Mouse (Mus musculus): ENCODE measurements around the gene Adamtsl5. TPM values are rescaled to one million over a fixed set of nuclear protein-coding genes. Genes with fewer than 3 reads are reported as not detected.
A peak's percentile ranks its signal among the peaks of the same experiment; 100 is the strongest.
"Not testable (repeated sequence)": the region's sequence is repeated elsewhere in the genome, so short reads cannot be mapped to it uniquely, and the experiment has no call there.

The Adamtsl5 gene
- total RNA-seq, 2 experiments from 2014 or later = 75.9 to 83.8 TPM

DNA sequence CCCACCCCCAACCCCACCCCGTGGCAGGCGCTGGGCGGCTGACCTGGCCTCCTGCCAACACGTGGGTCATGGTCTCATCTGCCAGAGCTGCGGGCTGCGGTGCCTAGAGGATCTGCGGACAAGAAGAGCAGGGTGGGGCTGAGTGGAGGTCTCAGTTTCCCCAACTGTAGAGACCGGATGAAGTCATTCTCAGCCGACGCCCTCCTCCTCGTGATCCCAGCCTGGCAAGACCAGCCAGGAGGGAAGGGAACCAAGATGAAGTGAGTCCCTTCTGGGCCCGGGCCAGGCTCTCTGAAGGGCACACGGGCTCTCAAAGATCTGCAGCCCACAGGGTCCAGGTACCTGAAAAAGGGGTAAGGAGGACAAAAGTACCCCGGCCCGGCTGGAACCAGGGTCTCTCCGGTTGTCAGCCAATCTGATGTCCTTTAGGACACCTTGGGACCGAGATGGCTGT lies 671 bp downstream of the Adamtsl5 start:
- intact Hi-C loops (cut with DNase I) = loop anchor here (5.0 kb wide), 1 partner anchor 170 kb away; the partner anchor contains the start of gene Efna2
- peak; percentile 44 to 59 for DNase-seq

DNA sequence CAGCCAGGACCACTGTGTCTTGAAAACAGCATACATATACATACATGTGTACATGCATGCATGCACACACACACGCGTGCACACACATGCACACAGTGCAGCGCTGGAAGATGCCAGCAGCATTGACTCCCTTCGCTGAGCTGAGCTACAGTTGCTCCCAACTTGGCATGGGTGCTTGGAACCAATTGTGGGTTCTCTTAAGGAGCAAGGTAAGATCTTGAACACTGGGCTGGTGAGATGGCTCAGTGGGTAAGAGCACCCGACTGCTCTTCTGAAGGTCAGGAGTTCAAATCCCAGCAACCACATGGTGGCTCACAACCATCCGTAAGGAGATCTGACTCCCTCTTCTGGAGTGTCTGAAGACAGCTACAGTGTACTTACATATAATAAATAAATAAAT lies 2.3 kb downstream of the Adamtsl5 start:
- intact Hi-C loops (cut with DNase I) = loop anchor here (5.0 kb wide), 1 partner anchor 169 kb away; the partner anchor contains the start of gene Efna2
- DNase-seq = not testable (repeated sequence)

DNA sequence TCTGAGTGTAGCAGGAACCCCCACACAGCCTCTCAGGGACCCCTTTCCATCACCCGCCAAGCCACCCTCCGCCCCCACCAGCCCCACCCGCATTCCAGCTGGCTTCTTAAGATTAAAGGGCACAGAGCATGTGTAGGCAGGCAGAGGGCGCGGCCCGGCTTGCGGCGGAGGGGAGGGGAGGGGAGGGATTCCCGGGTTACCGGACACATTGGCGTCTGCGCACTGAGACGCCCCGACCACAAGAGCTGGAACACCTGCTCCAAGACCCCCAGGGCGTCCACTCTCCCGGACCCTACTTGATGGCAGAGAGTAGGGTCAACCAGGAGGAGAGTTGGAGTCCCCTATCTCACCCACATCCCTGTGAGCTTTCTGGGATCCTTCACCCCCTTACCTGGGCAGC lies 3.1 kb downstream of the Adamtsl5 start:
- intact Hi-C loops (cut with DNase I) = loop anchor here (5.0 kb wide), 1 partner anchor 168 kb away; the partner anchor contains the start of gene Efna2
- no peak for DNase-seq

DNA sequence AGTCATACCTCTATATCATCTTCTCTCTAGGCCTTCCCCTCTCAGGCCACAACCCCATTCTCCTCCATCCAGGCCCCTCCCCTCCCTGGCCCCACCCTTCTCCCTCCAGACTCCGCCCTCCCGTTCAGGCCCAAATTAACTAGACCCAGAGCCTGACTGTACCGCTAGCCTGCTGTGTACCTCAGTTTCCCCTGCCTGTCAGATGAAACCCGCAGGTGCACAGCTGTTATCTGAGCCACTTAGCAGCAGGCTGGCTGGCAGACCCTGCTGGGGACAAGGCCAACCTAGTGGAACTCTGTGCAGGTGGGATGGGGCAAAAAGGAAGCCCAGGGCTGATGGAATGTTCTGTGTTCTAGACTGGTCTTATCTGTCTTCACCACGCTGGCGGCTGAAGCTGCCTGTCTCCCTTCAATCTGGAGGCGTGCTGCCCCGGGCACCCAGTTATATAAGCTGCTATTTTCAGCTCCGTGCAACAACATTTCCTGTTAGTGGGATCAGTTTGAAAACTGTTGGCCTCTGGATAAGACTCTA lies 4.0 kb downstream of the Adamtsl5 start:
- peak in 1 of 2 experiments; percentile 53 for DNase-seq
- intact Hi-C loops (cut with DNase I) = no loop called here

DNA sequence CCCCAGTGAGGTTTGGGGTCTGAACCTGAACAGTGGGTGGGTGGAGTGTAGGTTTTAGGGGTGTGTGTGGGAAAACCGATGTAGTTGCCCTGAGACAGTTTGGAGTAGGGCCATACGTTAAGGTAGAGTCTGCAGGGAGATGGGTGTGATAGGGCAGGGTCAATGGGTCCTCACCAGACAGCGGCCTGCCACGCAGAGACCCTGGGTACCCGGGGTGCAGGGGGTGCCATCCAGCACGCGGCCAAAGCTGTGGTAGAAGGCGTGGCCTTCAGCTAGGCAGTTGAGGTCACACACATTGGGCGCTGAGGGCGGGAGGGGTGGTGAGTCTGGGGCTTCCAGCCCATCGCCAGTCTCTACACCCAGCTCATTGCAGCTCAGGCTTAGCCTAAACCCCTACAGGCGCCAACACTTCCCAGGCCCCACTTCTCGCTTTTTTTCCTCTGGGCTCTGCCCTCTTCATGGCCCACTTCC lies 4.8 kb downstream of the Adamtsl5 start:
- intact Hi-C loops (cut with DNase I) = no loop called here
- DNase-seq = no peak

DNA sequence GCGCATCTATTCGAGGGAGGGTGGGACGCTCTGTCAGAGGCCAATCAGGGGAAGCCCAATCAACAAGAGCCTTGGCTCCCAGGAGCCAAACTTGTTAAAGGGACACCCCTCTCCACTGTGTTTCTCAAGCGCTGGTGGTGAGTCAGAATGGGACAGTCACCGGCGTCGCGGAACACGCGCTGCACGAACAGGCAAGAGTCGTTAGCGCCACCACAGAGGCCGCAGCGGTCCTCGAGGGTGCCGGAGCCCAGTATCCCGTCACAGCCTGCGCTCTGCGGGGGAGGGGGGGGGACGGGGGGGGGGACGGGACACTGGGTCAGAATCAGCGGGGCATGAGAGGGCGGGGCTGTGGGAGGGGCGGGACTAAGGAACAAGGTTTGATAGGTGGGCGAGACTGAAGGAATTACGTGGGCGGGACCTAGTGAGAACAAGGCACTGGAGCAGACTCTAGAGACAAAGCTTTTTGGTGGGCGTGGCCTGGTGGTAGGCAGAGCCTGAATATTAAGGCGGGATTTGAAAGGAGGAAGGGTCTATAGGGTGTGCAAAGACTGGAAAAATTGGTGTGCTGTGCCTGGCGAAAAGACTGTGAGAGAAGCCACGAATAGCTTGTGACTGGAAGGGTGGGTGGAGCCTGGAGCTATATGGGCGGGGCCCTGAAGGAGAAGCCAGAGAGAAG lies 5.3 kb downstream of the Adamtsl5 start:
- DNase-seq = no peak
- intact Hi-C loops (cut with DNase I) = no loop called here

DNA sequence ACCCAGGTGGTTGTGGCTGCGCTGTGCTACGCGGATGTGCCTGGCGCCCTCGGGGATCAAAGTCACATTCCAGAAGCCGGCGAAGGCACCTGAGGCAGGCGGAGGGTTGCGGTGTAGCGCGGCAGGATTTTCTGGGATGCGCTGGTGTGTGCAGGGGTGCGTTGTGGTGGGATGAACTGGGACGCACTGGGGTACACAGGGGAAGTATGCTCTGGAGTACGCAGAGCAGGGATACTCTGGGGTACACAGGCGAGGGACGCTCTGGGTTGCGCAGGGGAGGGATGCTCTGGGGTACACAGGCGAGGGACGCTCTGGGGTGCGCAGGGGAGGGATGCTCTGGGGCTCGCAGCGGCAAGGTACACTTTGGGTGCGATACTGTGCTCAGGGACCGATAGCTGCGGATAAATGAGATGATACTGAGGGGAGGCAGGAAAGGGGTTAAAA lies 5.9 kb downstream of the Adamtsl5 start:
- intact Hi-C loops (cut with DNase I) = no loop called here
- DNase-seq = no peak

DNA sequence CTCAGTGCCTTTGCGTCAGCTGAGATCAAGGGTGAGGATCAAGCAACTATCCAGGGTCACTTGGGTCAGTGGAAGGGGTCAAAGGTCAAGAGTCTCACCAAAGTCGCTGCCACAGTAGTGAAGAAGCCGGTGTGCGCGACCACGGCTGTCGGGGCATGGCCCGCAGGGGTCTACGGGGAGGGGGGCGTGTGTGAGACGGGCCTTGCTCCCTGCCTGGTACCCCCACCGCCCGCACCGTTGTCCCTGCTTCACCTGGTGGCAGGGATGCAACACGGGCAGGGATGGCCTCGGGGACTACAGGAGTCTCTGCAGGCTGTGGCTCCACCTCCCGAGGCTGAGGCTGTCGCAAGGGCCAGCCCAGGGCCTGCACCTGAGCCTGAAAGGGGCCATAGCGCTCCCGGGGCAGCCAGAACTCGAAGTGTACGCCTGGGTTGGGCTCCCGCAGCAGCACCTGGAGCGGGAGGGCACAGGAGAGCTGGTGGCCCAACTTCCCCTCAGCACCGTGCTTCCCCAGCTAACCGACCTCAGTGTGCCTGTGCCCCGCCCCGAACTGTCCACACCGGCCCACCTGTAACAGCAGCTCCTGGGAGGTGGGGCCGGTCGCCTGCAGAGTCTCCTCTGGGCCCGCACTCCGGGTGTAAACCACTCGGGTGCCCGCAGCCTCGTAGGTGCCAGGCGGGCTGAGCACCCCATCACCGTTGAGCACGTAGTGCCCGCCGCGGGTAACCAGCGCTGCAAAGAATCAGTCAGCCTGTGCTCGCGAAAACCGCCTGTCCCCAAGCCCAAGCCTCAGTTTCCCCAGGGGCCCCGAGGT lies 6.5 kb downstream of the Adamtsl5 start:
- intact Hi-C loops (cut with DNase I) = no loop called here
- no peak for DNase-seq

DNA sequence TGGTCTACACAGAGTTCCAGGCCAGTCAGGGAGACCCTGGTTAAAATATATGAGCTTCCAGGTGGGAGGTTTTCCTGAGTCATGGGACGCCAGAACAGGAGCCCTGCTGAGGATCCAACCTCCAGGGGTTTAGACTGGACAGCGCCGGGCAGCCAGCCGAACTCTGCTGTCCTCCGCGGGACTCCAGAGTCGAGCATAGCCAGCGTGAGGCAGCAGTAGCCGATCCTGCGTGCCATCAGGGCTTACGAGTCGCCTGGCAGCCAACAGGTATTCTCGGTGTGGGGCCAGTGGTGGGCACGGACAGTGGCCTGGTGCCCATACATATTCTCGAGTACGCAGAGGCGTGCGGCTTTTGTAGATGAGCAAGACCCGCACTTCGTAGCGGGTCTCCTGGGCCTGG lies 7.2 kb downstream of the Adamtsl5 start:
- no peak for DNase-seq

DNA sequence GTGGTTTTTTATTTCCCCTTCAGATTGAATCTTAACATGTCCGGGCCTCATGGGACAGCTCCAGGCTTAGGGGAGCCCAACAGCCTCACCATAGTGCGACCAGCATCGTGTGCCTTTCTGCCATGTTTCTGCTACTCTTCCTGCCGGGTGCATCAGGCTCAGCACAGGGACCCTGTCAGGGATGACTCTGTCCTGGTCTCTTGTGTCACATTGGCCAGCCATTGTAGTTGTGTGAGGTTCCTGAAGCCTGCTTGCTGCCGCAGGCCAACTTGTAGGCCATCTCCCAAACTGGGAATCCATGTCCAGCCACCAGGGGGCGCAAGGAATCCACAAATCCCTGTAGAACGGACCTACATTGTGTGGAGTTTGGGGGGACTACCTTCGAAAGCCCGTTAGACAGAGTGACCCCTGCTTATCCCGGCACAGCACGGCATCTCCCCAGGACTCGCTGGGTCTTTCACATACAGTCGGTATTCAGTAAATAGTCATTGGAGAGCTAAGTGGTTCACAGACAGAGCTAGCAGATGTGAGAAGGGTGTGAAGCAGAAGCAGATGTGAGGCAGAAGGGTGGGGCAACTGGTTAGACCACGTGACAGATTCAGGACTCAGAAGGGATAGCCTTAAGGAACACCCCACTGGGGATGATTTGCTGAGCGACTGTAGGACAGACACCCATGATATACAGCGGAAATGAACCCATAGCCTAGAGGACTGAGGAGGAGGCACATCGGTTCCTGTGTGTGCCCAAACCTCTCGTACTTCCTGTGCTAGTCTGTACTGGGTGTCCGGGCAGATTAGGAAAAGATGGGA lies 8.1 kb downstream of the Adamtsl5 start:
- intact Hi-C loops (cut with DNase I) = loop anchor here (1.0 kb wide), 1 partner anchor 34 kb away; no protein-coding TSS in a partner anchor

More for the DNA sequence above, 7.2 kb downstream of the Adamtsl5 start:
- intact Hi-C loops (cut with DNase I) = no loop called here

DNA sequence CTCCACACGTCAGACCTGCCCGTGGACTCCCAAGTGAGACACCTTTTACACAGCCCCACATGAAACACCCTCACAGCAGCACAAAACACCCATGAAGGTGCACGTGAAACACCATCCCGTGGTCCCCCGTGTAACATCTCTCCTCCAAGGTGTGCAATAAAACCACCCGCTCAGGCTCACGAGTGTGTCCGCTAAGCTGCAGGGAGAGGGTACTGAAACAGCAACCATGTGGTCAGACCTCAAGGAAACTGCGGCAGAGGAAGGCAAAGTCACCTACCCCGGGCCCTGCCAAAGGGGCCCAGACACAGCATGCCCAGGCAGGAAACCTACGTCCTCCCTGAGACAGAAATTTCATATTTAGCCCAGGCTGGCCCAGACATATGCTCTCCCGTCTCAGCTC lies 11.9 kb downstream of the Adamtsl5 start:
- intact Hi-C loops (cut with DNase I) = no loop called here
- DNase-seq = no peak

More for the DNA sequence above, 8.1 kb downstream of the Adamtsl5 start:
- peak; percentile 90 to 91 for DNase-seq

DNA sequence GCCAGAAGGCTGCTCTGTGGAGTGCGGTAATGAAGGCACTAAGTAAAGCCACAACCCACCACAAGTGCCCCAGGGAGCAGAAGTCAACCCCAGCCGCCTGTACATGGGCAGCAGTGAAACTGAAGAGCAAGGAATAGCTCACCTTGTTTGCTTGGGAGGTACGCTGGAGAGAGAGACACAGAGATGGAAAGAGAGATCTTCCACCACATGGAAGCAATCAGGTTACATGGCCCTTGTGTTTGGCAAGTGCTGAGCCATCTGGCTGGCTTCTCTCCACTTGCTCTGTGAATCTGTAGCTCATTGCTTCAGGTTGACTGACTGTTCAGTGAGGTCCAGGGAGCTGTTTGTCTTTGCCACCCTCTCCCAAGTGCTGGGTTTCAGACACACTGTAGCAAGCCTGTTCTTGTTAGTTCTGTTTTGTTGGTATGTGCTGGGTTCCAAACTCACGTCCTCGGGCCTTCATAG lies 15.7 kb downstream of the Adamtsl5 start:
- DNase-seq = no peak
- intact Hi-C loops (cut with DNase I) = no loop called here

DNA sequence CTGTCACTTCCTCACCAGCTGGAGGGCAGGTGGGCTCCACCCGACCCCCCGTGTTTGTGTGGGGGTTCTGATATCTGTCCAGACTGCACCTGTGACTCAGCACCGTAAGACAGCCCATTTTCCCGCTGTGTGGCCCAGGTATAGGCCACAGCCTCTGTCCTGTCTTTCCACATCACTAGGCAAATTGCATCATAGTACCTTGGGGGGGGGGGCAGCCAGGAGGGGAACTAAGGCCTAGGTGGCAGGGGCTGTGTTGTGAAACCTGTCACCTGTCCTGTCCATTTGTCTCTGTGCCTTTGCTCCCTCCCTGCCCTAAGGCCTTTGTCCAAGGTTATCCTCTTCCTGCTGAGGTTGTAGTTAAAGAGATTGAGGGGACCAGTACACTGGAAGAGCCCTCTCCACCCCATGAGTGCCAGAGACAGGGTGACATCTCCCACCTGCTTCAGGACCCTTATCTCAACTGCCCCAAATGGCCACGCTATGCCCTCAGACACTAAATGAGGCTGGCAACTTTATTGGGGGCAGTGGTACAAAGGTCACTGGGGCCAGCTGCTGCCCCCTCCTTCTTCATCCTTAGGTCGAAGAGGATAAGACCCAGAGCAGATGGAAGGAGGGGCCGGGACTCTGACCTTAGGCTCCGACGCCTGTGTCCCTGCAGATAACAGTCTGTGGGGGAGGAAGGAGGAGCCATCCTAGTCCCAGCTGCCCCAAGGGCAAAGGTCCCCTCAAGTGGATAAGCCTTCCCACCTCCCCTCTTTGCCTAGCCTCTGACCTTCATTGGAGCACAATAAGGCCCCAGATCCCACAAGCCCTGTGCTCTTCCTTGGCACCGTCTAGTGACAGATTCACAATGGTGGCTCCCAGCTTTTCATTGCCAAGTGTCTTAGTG lies 16.3 kb downstream of the Adamtsl5 start:
- intact Hi-C loops (cut with DNase I) = no loop called here

DNA sequence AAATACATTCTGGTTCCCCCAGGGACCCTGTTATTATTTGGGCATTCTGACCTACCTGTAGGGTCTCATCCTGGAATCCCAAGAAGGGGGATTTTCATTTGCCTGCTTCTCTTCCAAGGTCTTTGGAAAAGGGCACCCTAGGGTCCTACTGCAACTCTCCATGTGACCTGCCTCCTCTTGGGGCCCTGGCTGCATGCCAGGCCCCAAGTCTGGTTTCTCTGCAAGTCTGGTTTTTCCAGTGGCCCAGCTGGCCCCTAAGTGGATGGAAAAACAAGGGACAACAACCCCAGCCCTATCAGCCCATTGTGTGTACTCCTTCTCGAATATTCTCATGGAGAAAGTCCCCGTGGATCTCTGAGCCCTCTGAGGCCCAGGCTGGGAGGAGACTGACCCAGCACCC lies 17.3 kb downstream of the Adamtsl5 start:
- DNase-seq = no peak
- intact Hi-C loops (cut with DNase I) = no loop called here

More for the DNA sequence above, 16.3 kb downstream of the Adamtsl5 start:
- DNase-seq = no peak

DNA sequence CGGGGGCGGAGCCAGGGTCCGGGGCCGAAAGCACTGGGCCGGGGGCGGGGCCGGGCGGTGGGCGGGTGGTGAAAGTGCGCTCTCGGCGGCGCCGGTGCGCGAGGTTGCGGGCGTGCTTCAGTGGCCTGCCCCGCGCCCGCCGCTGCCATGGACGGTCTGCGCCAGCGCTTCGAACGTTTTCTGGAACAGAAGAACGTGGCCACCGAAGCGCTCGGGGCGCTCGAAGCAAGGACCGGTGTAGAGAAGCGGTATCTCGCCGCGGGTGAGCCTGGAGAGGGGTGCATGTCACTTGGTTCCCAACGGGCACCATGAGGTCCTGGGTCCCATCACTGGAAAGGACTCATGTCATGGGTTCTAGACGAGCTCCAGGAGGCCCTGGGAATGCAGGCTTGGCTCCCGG lies 18.1 kb downstream of the Adamtsl5 start:
- intact Hi-C loops (cut with DNase I) = no loop called here
- no peak for DNase-seq

DNA sequence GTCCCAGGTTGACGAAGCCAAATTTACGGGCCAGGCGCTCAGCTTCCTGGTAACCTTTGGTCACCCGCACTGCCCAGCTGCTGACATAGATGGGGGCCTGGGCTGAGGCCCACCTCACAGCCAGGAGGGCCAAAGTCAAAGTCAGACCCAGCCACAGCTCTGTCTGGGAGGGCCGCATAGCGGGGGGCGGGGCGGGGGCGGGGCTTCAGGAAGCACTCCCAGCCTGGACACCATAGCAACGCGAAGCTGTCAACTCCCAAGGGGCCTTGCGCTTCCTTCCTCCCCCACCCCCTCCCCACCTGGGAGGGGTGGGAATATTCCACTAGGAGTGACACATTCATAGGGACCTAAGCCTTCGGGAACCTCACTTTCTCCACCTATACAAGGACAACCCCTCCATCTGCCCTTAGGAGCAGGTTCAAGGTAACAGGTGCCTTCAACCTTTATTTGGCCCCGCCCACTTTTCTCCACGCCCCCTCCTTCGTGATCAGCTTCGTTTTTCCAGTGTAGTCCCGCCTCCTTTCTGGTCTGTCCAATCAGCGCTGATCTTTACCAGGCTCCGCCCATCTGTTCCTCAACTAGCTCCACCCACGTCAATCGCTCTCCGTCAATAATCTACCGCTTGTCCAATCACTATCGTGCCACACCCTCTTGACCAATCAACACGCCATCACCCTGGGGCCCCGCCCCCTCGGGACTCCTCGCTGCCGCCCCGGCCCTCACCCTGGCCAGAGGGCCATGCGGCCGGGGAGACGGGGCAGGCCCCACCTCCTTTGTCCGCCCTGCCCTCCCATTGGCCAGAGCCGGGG lies 18.7 kb downstream of the Adamtsl5 start, which contains the start of the genes Pcsk4 and Reep6:
Gene Pcsk4, minus strand, starts transcription at position 226 of the 809 bp plus-strand sequence.
Gene Reep6, plus strand, starts transcription at position 681 of the 809 bp plus-strand sequence.
- intact Hi-C loops (cut with DNase I) = no loop called here
- peak; percentile 85 to 86 for DNase-seq

DNA sequence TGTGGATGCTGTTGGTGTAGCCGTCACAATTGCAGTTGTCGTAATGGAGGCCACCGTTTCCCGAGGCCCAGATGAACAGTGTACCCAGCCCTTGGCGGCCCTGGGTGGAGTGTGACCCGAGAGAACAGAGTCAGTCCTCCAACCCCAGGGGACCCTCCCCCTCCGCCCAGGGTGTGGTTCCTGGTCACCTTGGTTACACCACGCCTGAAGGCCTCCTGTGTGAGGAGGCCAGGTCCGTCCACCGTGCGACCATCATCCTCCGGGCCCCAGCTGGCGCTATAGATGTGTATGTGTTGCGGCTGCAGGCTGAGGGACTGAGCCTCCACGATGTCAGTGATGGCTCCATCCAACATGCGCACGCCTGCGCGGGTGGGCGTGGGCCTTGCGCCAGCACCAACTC lies 23.2 kb downstream of the Adamtsl5 start:
- intact Hi-C loops (cut with DNase I) = no loop called here
- no peak for DNase-seq
